Mouse (Mus musculus): Measurements from ENCODE around the gene Ccdc30.
A peak's percentile ranks its signal among the peaks of the same experiment; 100 is the strongest.

Gene Ccdc30

GRCm38 (mm10) chr4:119415072-119415753 lies at the start of gene Ccdc30:
Gene Ccdc30, minus strand, starts transcription at chr4:119415521.
- peak; percentile 94 to 96 for DNase-seq

GRCm38 (mm10) chr4:119463756-119464419 lies 48.6 kb upstream of the Ccdc30 start:
- DNase-seq, result no peak

GRCm38 (mm10) chr4:119462858-119463755 lies 47.8 kb upstream of the Ccdc30 start:
- DNase-seq, result peak; percentile 79 to 89

- no peak for DNase-seq
These were observed 47.1 kb upstream of the Ccdc30 start for GRCm38 (mm10) chr4:119462457-119462856.

GRCm38 (mm10) chr4:119460728-119461141 lies 45.4 kb upstream of the Ccdc30 start:
- DNase-seq, result peak; percentile 84 to 88

- peak in 1 of 2 experiments; percentile 60 for DNase-seq
These were observed 45.0 kb upstream of the Ccdc30 start for GRCm38 (mm10) chr4:119460296-119460695.

GRCm38 (mm10) chr4:119453533-119453932 lies 38.2 kb upstream of the Ccdc30 start:
- no peak for DNase-seq

- DNase-seq, result no peak
These were observed 37.8 kb upstream of the Ccdc30 start for GRCm38 (mm10) chr4:119453128-119453527.

- DNase-seq, result no peak
These were observed 35.1 kb upstream of the Ccdc30 start for GRCm38 (mm10) chr4:119450436-119450835.

- DNase-seq, result no peak
These were observed 32.5 kb upstream of the Ccdc30 start for GRCm38 (mm10) chr4:119447786-119448185.

- DNase-seq, result no peak
These were observed 31.9 kb upstream of the Ccdc30 start for GRCm38 (mm10) chr4:119447261-119447660.

- DNase-seq, result no peak
These were observed 27.2 kb upstream of the Ccdc30 start for GRCm38 (mm10) chr4:119442539-119442938.

- DNase-seq, result no peak
These were observed 26.5 kb upstream of the Ccdc30 start for GRCm38 (mm10) chr4:119441836-119442235.

GRCm38 (mm10) chr4:119437936-119438335 lies 22.6 kb upstream of the Ccdc30 start:
- DNase-seq, result no peak

- peak; percentile 79 to 91 for DNase-seq
These were observed 15.4 kb upstream of the Ccdc30 start for GRCm38 (mm10) chr4:119430678-119431077.

GRCm38 (mm10) chr4:119427680-119428079 lies 12.4 kb upstream of the Ccdc30 start:
- peak in 1 of 2 experiments; percentile 29 for DNase-seq

- DNase-seq, result no peak
These were observed 10.3 kb upstream of the Ccdc30 start for GRCm38 (mm10) chr4:119425601-119426000.

- no peak for DNase-seq
These were observed 9.8 kb upstream of the Ccdc30 start for GRCm38 (mm10) chr4:119425077-119425476.

- peak; percentile 93 to 96 for DNase-seq
These were observed 7.1 kb upstream of the Ccdc30 start, which contains the start of the genes Ppcs and Zmynd12 for GRCm38 (mm10) chr4:119422294-119422964. Gene Ppcs, minus strand, starts transcription at chr4:119422420. Gene Zmynd12, plus strand, starts transcription at chr4:119422814.

GRCm38 (mm10) chr4:119421921-119422293 lies 6.6 kb upstream of the Ccdc30 start:
- peak in 1 of 2 experiments; percentile 67 for DNase-seq

- no peak for DNase-seq
These were observed 5.9 kb upstream of the Ccdc30 start for GRCm38 (mm10) chr4:119421191-119421590.

GRCm38 (mm10) chr4:119417894-119418293 lies 2.6 kb upstream of the Ccdc30 start:
- DNase-seq, result no peak

- DNase-seq, result no peak
These were observed 1.9 kb upstream of the Ccdc30 start for GRCm38 (mm10) chr4:119417270-119417669.
